Mouse (Mus musculus): ENCODE measurements around the gene Fam71f1. TPM values are rescaled to one million over a fixed set of nuclear protein-coding genes. Genes with fewer than 3 reads are reported as not detected.

The Fam71f1 gene
- polyA plus RNA-seq (2015; fragmentation: Nextera tagmentation; extraction: Ambion mirVana): not detected in 2 replicates

GRCm38 (mm10) chr6:29318879-29319278, at the start of gene Fam71f1:
Gene Fam71f1, plus strand, starts transcription at chr6:29319140.
- H3K4me1 ChIP-seq (ENCODE audit: control insufficient read depth, low read depth, low read length): no peaks in the 10 kb centered on the region
- no peaks in the 10 kb centered on the region for H3K36me3 ChIP-seq (ENCODE audit: control insufficient read depth, insufficient read depth)
- no peak within 1 kb of the TSS for H3K27ac ChIP-seq (ENCODE audit: low read length)
- ATAC-seq (ENCODE audit: low read depth): no peak
- H3K9me3 ChIP-seq (replicated peaks; ENCODE audit: control insufficient read depth, low read length): no peaks in the 10 kb centered on the region
- no peak within 1 kb of the TSS for H3K4me2 ChIP-seq (ENCODE audit: low read depth, low read length)
- 30% methylated on average over 5 of the region's 5 CpGs for WGBS (ENCODE audit: insufficient replicate concordance)
- H3K27me3 ChIP-seq (ENCODE audit: control insufficient read depth, insufficient read depth, low read depth, low read length): no peaks in the 10 kb centered on the region
- no peak within 1 kb of the TSS for H3K4me3 ChIP-seq (ENCODE audit: low read depth, low read length)
- H3K9ac ChIP-seq (ENCODE audit: low read depth, low read length): no peak within 1 kb of the TSS

GRCm38 (mm10) chr6:29270961-29271360, 48.0 kb upstream of the Fam71f1 start:
- peak; percentile 32 for ATAC-seq (ENCODE audit: low read depth)
- no peak overlapping the region for H3K9ac ChIP-seq (ENCODE audit: low read depth, low read length)
- no peak overlapping the region; the same call in 1 of the 2 replicates for H3K4me3 ChIP-seq (ENCODE audit: low read depth, low read length)

GRCm38 (mm10) chr6:29272312-29273072, 46.4 kb upstream of the Fam71f1 start, which contains the start of gene Hilpda:
Gene Hilpda, plus strand, starts transcription at chr6:29272488.
- ATAC-seq (ENCODE audit: low read depth): peak; percentile 93
- H3K4me3 ChIP-seq (ENCODE audit: low read depth, low read length): peak within 1 kb of the TSS; percentile 70
- WGBS (ENCODE audit: insufficient replicate concordance): under 1% methylated on average over 45 of the region's 46 CpGs
- H3K9me3 ChIP-seq (replicated peaks; ENCODE audit: control insufficient read depth, low read length): no peaks in the 10 kb centered on the region
- H3K4me1 ChIP-seq (ENCODE audit: control insufficient read depth, low read depth, low read length): peaks cover 2% of the 10 kb centered on the region
- no peaks in the 10 kb centered on the region for H3K27me3 ChIP-seq (ENCODE audit: control insufficient read depth, insufficient read depth, low read depth, low read length)
- H3K9ac ChIP-seq (ENCODE audit: low read depth, low read length): peak within 1 kb of the TSS; percentile 75
- H3K27ac ChIP-seq (ENCODE audit: low read length): peak within 1 kb of the TSS; percentile 75
- H3K4me2 ChIP-seq (ENCODE audit: low read depth, low read length): peak within 1 kb of the TSS; percentile 83
- peaks cover 3% of the 10 kb centered on the region; the same call in 1 of the 2 replicates for H3K36me3 ChIP-seq (ENCODE audit: control insufficient read depth, insufficient read depth)

More at GRCm38 (mm10) chr6:29270961-29271360, 48.0 kb upstream of the Fam71f1 start:
- Histone ChIP-seq H3K4me2 (ENCODE audit: low read depth, low read length) (peak overlapping the region; percentile 34; the same call in 1 of the 2 replicates), H3K27me3 (ENCODE audit: control insufficient read depth, insufficient read depth, low read depth, low read length) (no peaks in the 10 kb centered on the region), H3K27ac (ENCODE audit: low read length) (peak overlapping the region; percentile 54), H3K4me1 (ENCODE audit: control insufficient read depth, low read depth, low read length) (peaks cover 2% of the 10 kb centered on the region), H3K36me3 (ENCODE audit: control insufficient read depth, insufficient read depth) (0 out of 2 replicates have a peak, but pooled peaks cover 3% of the 10 kb centered on the region), H3K9me3 (replicated peaks; ENCODE audit: control insufficient read depth, low read length) (no peaks in the 10 kb centered on the region)
- under 1% methylated on average over 8 of the region's 8 CpGs for WGBS (ENCODE audit: insufficient replicate concordance)

- Histone ChIP-seq H3K4me2 (ENCODE audit: low read depth, low read length) (no peak overlapping the region), H3K27me3 (ENCODE audit: control insufficient read depth, insufficient read depth, low read depth, low read length) (no peaks in the 10 kb centered on the region), H3K4me3 (ENCODE audit: low read depth, low read length) (no peak overlapping the region), H3K27ac (ENCODE audit: low read length) (no peak overlapping the region), H3K4me1 (ENCODE audit: control insufficient read depth, low read depth, low read length) (peaks cover 6% of the 10 kb centered on the region; the same call in 1 of the 2 replicates), H3K36me3 (ENCODE audit: control insufficient read depth, insufficient read depth) (peaks cover 3% of the 10 kb centered on the region; the same call in 1 of the 2 replicates), H3K9ac (ENCODE audit: low read depth, low read length) (no peak overlapping the region), H3K9me3 (replicated peaks; ENCODE audit: control insufficient read depth, low read length) (no peaks in the 10 kb centered on the region)
- ATAC-seq (ENCODE audit: low read depth): no peak
- WGBS (ENCODE audit: insufficient replicate concordance): 84% methylated on average over 5 of the region's 5 CpGs
These were observed 42.2 kb upstream of the Fam71f1 start for GRCm38 (mm10) chr6:29276746-29277145.

GRCm38 (mm10) chr6:29278513-29279267, 40.2 kb upstream of the Fam71f1 start:
- H3K36me3 ChIP-seq (ENCODE audit: control insufficient read depth, insufficient read depth): peaks cover 3% of the 10 kb centered on the region; the same call in 1 of the 2 replicates
- H3K27ac ChIP-seq (ENCODE audit: low read length): no peak overlapping the region
- H3K4me1 ChIP-seq (ENCODE audit: control insufficient read depth, low read depth, low read length): peaks cover 4% of the 10 kb centered on the region; the same call in 1 of the 2 replicates
- no peak overlapping the region for H3K9ac ChIP-seq (ENCODE audit: low read depth, low read length)
- WGBS (ENCODE audit: insufficient replicate concordance): 24% methylated on average over 8 of the region's 8 CpGs
- H3K27me3 ChIP-seq (ENCODE audit: control insufficient read depth, insufficient read depth, low read depth, low read length): no peaks in the 10 kb centered on the region
- ATAC-seq (ENCODE audit: low read depth): peak; percentile 45
- no peak overlapping the region for H3K4me2 ChIP-seq (ENCODE audit: low read depth, low read length)
- no peaks in the 10 kb centered on the region for H3K9me3 ChIP-seq (replicated peaks; ENCODE audit: control insufficient read depth, low read length)
- no peak overlapping the region for H3K4me3 ChIP-seq (ENCODE audit: low read depth, low read length)

GRCm38 (mm10) chr6:29279293-29279692, 39.6 kb upstream of the Fam71f1 start, which contains the start of gene Fam71f2:
Gene Fam71f2, plus strand, starts transcription at chr6:29279593.
- 71% methylated on average over 8 of the region's 8 CpGs for WGBS (ENCODE audit: insufficient replicate concordance)

GRCm38 (mm10) chr6:29280671-29281070, 38.3 kb upstream of the Fam71f1 start:
- no peaks in the 10 kb centered on the region for H3K27me3 ChIP-seq (ENCODE audit: control insufficient read depth, insufficient read depth, low read depth, low read length)
- H3K4me1 ChIP-seq (ENCODE audit: control insufficient read depth, low read depth, low read length): peaks cover 4% of the 10 kb centered on the region; the same call in 1 of the 2 replicates
- no peaks in the 10 kb centered on the region for H3K9me3 ChIP-seq (replicated peaks; ENCODE audit: control insufficient read depth, low read length)
- WGBS (ENCODE audit: insufficient replicate concordance): 48% methylated on average over 7 of the region's 7 CpGs
- no peak overlapping the region for H3K4me2 ChIP-seq (ENCODE audit: low read depth, low read length)
- no peaks in the 10 kb centered on the region; the same call in 1 of the 2 replicates for H3K36me3 ChIP-seq (ENCODE audit: control insufficient read depth, insufficient read depth)
- H3K9ac ChIP-seq (ENCODE audit: low read depth, low read length): no peak overlapping the region
- ATAC-seq (ENCODE audit: low read depth): no peak
- no peak overlapping the region for H3K4me3 ChIP-seq (ENCODE audit: low read depth, low read length)
- H3K27ac ChIP-seq (ENCODE audit: low read length): no peak overlapping the region

More at GRCm38 (mm10) chr6:29279293-29279692, 39.6 kb upstream of the Fam71f1 start, which contains the start of gene Fam71f2:
- Histone ChIP-seq H3K27me3 (ENCODE audit: control insufficient read depth, insufficient read depth, low read depth, low read length) (no peaks in the 10 kb centered on the region), H3K4me2 (ENCODE audit: low read depth, low read length) (no peak within 1 kb of the TSS), H3K36me3 (ENCODE audit: control insufficient read depth, insufficient read depth) (peaks cover 3% of the 10 kb centered on the region; the same call in 1 of the 2 replicates), H3K27ac (ENCODE audit: low read length) (no peak within 1 kb of the TSS), H3K9me3 (replicated peaks; ENCODE audit: control insufficient read depth, low read length) (no peaks in the 10 kb centered on the region), H3K4me1 (ENCODE audit: control insufficient read depth, low read depth, low read length) (peaks cover 4% of the 10 kb centered on the region; the same call in 1 of the 2 replicates), H3K4me3 (ENCODE audit: low read depth, low read length) (no peak within 1 kb of the TSS), H3K9ac (ENCODE audit: low read depth, low read length) (no peak within 1 kb of the TSS)
- ATAC-seq (ENCODE audit: low read depth): no peak

- H3K4me3 ChIP-seq (ENCODE audit: low read depth, low read length): no peak overlapping the region
- H3K9me3 ChIP-seq (replicated peaks; ENCODE audit: control insufficient read depth, low read length): no peaks in the 10 kb centered on the region
- 44% methylated on average over 7 of the region's 7 CpGs for WGBS (ENCODE audit: insufficient replicate concordance)
- no peak overlapping the region for H3K27ac ChIP-seq (ENCODE audit: low read length)
- no peak for ATAC-seq (ENCODE audit: low read depth)
- no peak overlapping the region for H3K9ac ChIP-seq (ENCODE audit: low read depth, low read length)
- no peaks in the 10 kb centered on the region for H3K36me3 ChIP-seq (ENCODE audit: control insufficient read depth, insufficient read depth)
- H3K4me1 ChIP-seq (ENCODE audit: control insufficient read depth, low read depth, low read length): no peaks in the 10 kb centered on the region
- no peak overlapping the region for H3K4me2 ChIP-seq (ENCODE audit: low read depth, low read length)
- H3K27me3 ChIP-seq (ENCODE audit: control insufficient read depth, insufficient read depth, low read depth, low read length): no peaks in the 10 kb centered on the region
These were observed 32.1 kb upstream of the Fam71f1 start for GRCm38 (mm10) chr6:29286870-29287269.
